Mouse (Mus musculus): ENCODE data around the gene Amacr. TPM values are rescaled to one million over a fixed set of nuclear protein-coding genes. Genes with fewer than 3 reads are reported as not detected.

The Amacr gene
- total RNA-seq, 1 experiment from 2014 or later = 37.0 TPM

Other genes with a start within 250 kb of the Amacr start
- 1.5 and 2.1 TPM in 2 replicates for gene C1qtnf3, start 29.4 kb upstream of the Amacr start, total RNA-seq (2021)
- gene Slc45a2, start 19.0 kb downstream of the Amacr start, total RNA-seq (2021) = not detected in 2 replicates
- gene Rxfp3, start 56.2 kb downstream of the Amacr start, total RNA-seq (2021) = not detected in 2 replicates
- 16.4 and 16.6 TPM in 2 replicates for gene Adamts12, start 83.0 kb downstream of the Amacr start, total RNA-seq (2021)

Measured in adrenal gland, postnatal 14 days (tissue).